Mouse (Mus musculus) testis, adult 2 months (tissue): ENCODE results near the gene Usp7.

ENCODE experiments used
- CTCF ChIP-seq: fragments of 200-500 bp; IDR thresholded peaks from 2 replicates; pipeline ENCODE4 v1.5.1; 2012; ENCODE audit warnings: low read depth, mild to moderate bottlenecking, inconsistent platforms, low read length, moderate library complexity; ENCODE audit not compliant: control insufficient read depth, insufficient read depth, insufficient replicate concordance
- POLR2A ChIP-seq: fragments of 200-500 bp; IDR thresholded peaks from 2 replicates; pipeline ENCODE4 v1.6.1; 2012; ENCODE audit warnings: low read depth, mild to moderate bottlenecking, inconsistent platforms, low read length, moderate library complexity; ENCODE audit not compliant: control insufficient read depth

- TF ChIP-seq CTCF (peak; percentile 22; the same call in 1 of the 2 replicates), POLR2A (no peak)
Observed at GRCm38 (mm10) chr16:8828636-8829563, 36.8 kb upstream of the Usp7 start.
